Mouse (Mus musculus) cortical plate, adult 2 months (tissue): Measurements from ENCODE around the gene Tial1.

ENCODE experiments used
- CTCF ChIP-seq: fragments of 200-500 bp; IDR thresholded peaks from 2 replicates; pipeline ENCODE4 v1.5.1; 2011; ENCODE audit warnings: mild to moderate bottlenecking, control low read depth, low read length; ENCODE audit not compliant: insufficient read depth; ENCODE audit errors: extremely low read depth
- POLR2A ChIP-seq: fragments of 200-500 bp; IDR thresholded peaks from 2 replicates; pipeline ENCODE4 v1.6.1; 2011; ENCODE audit warnings: mild to moderate bottlenecking, low read length, control low read depth; ENCODE audit not compliant: insufficient read depth; ENCODE audit errors: extremely low read depth

- TF ChIP-seq CTCF (no peak), POLR2A (no peak)
These were observed 44.9 kb downstream of the Tial1 start for GRCm38 (mm10) chr7:128416664-128417063.
